Mouse (Mus musculus): ENCODE results near the gene Pygb. TPM values are rescaled to one million over a fixed set of nuclear protein-coding genes. Genes with fewer than 3 reads are reported as not detected.

Pygb gene
- polyA plus RNA-seq, 1 experiment from 2014 or later: 213 TPM

- no peak overlapping the region for H3K9ac ChIP-seq
- peaks cover 7% of the 10 kb centered on the region; the same call in 1 of the 2 replicates for H3K4me1 ChIP-seq (replicated peaks)
- no peak overlapping the region for H3K27ac ChIP-seq (ENCODE audit: poor library complexity, severe bottlenecking)
- ATAC-seq (ENCODE audit: insufficient number of reproducible peaks, low FRiP score): no peak
- no peaks in the 10 kb centered on the region for H3K9me3 ChIP-seq (replicated peaks)
- no peak overlapping the region for H3K4me3 ChIP-seq
- no peak overlapping the region for H3K4me2 ChIP-seq
- no peaks in the 10 kb centered on the region for H3K27me3 ChIP-seq (replicated peaks)
- H3K36me3 ChIP-seq: peaks cover 18% of the 10 kb centered on the region
- 78% methylated on average over 11 of the region's 11 CpGs for WGBS
These were observed 54.6 kb downstream of the Pygb start for GRCm38 (mm10) chr2:150841109-150841508.

GRCm38 (mm10) chr2:150842049-150842461 is 55.5 kb downstream of the Pygb start:
- ATAC-seq (ENCODE audit: insufficient number of reproducible peaks, low FRiP score): no peak
- peaks cover 7% of the 10 kb centered on the region; the same call in 1 of the 2 replicates for H3K4me1 ChIP-seq (replicated peaks)
- no peak overlapping the region for H3K4me2 ChIP-seq
- H3K9ac ChIP-seq: no peak overlapping the region
- no peaks in the 10 kb centered on the region for H3K9me3 ChIP-seq (replicated peaks)
- peaks cover 13% of the 10 kb centered on the region for H3K36me3 ChIP-seq
- no peak overlapping the region for H3K4me3 ChIP-seq
- 81% methylated on average over 7 of the region's 7 CpGs for WGBS
- no peaks in the 10 kb centered on the region for H3K27me3 ChIP-seq (replicated peaks)
- no peak overlapping the region for H3K27ac ChIP-seq (ENCODE audit: poor library complexity, severe bottlenecking)

- no peaks in the 10 kb centered on the region for H3K27me3 ChIP-seq (replicated peaks)
- no peak overlapping the region for H3K4me2 ChIP-seq
- H3K4me3 ChIP-seq: no peak overlapping the region
- H3K27ac ChIP-seq (ENCODE audit: poor library complexity, severe bottlenecking): no peak overlapping the region
- H3K4me1 ChIP-seq (replicated peaks): peaks cover 4% of the 10 kb centered on the region; the same call in 1 of the 2 replicates
- H3K36me3 ChIP-seq: 0 out of 2 replicates have a peak, but pooled peaks cover 4% of the 10 kb centered on the region
- H3K9me3 ChIP-seq (replicated peaks): no peaks in the 10 kb centered on the region
- WGBS: 91% methylated on average over 1 of the region's 1 CpGs
- no peak overlapping the region for H3K9ac ChIP-seq
- ATAC-seq (ENCODE audit: insufficient number of reproducible peaks, low FRiP score): no peak
These were observed 58.3 kb downstream of the Pygb start for GRCm38 (mm10) chr2:150844798-150845197.

GRCm38 (mm10) chr2:150847436-150847995 is 61.0 kb downstream of the Pygb start:
- no peak overlapping the region for H3K4me2 ChIP-seq
- no peak overlapping the region for H3K9ac ChIP-seq
- H3K36me3 ChIP-seq: 0 out of 2 replicates have a peak, but pooled peaks cover 4% of the 10 kb centered on the region
- no peaks in the 10 kb centered on the region for H3K9me3 ChIP-seq (replicated peaks)
- 88% methylated on average over 8 of the region's 8 CpGs for WGBS
- no peak for ATAC-seq (ENCODE audit: insufficient number of reproducible peaks, low FRiP score)
- H3K4me1 ChIP-seq (replicated peaks): no peaks in the 10 kb centered on the region
- no peak overlapping the region for H3K4me3 ChIP-seq
- H3K27ac ChIP-seq (ENCODE audit: poor library complexity, severe bottlenecking): no peak overlapping the region
- H3K27me3 ChIP-seq (replicated peaks): no peaks in the 10 kb centered on the region

- WGBS: 69% methylated on average over 9 of the region's 9 CpGs
- no peak overlapping the region for H3K9ac ChIP-seq
- H3K4me2 ChIP-seq: no peak overlapping the region
- ATAC-seq (ENCODE audit: insufficient number of reproducible peaks, low FRiP score): no peak
- H3K27ac ChIP-seq (ENCODE audit: poor library complexity, severe bottlenecking): no peak overlapping the region
- H3K36me3 ChIP-seq: no peaks in the 10 kb centered on the region
- no peaks in the 10 kb centered on the region for H3K9me3 ChIP-seq (replicated peaks)
- H3K4me1 ChIP-seq (replicated peaks): no peaks in the 10 kb centered on the region
- H3K27me3 ChIP-seq (replicated peaks): no peaks in the 10 kb centered on the region
- no peak overlapping the region for H3K4me3 ChIP-seq
These were observed 64.7 kb downstream of the Pygb start for GRCm38 (mm10) chr2:150851251-150851650.

GRCm38 (mm10) chr2:150855186-150855585 is 68.7 kb downstream of the Pygb start:
- Histone ChIP-seq H3K4me2 (no peak overlapping the region), H3K4me1 (replicated peaks) (no peaks in the 10 kb centered on the region), H3K27me3 (replicated peaks) (no peaks in the 10 kb centered on the region), H3K9ac (no peak overlapping the region), H3K36me3 (no peaks in the 10 kb centered on the region), H3K4me3 (no peak overlapping the region), H3K27ac (ENCODE audit: poor library complexity, severe bottlenecking) (no peak overlapping the region), H3K9me3 (replicated peaks) (no peaks in the 10 kb centered on the region)
- no peak for ATAC-seq (ENCODE audit: insufficient number of reproducible peaks, low FRiP score)

- Histone ChIP-seq H3K9ac (no peak overlapping the region), H3K36me3 (no peaks in the 10 kb centered on the region), H3K4me1 (replicated peaks) (no peaks in the 10 kb centered on the region), H3K27ac (ENCODE audit: poor library complexity, severe bottlenecking) (no peak overlapping the region), H3K27me3 (replicated peaks) (no peaks in the 10 kb centered on the region), H3K4me2 (no peak overlapping the region), H3K4me3 (no peak overlapping the region), H3K9me3 (replicated peaks) (no peaks in the 10 kb centered on the region)
- 86% methylated on average over 9 of the region's 9 CpGs for WGBS
- no peak for ATAC-seq (ENCODE audit: insufficient number of reproducible peaks, low FRiP score)
These were observed 72.4 kb downstream of the Pygb start for GRCm38 (mm10) chr2:150858724-150859487.

GRCm38 (mm10) chr2:150859709-150860470 is 73.4 kb downstream of the Pygb start:
- Histone ChIP-seq H3K4me2 (no peak overlapping the region), H3K36me3 (no peaks in the 10 kb centered on the region), H3K27ac (ENCODE audit: poor library complexity, severe bottlenecking) (no peak overlapping the region), H3K4me1 (replicated peaks) (no peaks in the 10 kb centered on the region), H3K4me3 (no peak overlapping the region), H3K27me3 (replicated peaks) (no peaks in the 10 kb centered on the region), H3K9ac (no peak overlapping the region), H3K9me3 (replicated peaks) (no peaks in the 10 kb centered on the region)
- no peak for ATAC-seq (ENCODE audit: insufficient number of reproducible peaks, low FRiP score)
- WGBS: 71% methylated on average over 11 of the region's 11 CpGs

GRCm38 (mm10) chr2:150861128-150861527 is 74.6 kb downstream of the Pygb start:
- H3K27ac ChIP-seq (ENCODE audit: poor library complexity, severe bottlenecking): no peak overlapping the region
- H3K9me3 ChIP-seq (replicated peaks): no peaks in the 10 kb centered on the region
- no peak for ATAC-seq (ENCODE audit: insufficient number of reproducible peaks, low FRiP score)
- H3K4me3 ChIP-seq: no peak overlapping the region
- 86% methylated on average over 2 of the region's 2 CpGs for WGBS
- no peaks in the 10 kb centered on the region for H3K36me3 ChIP-seq
- H3K9ac ChIP-seq: no peak overlapping the region
- no peaks in the 10 kb centered on the region for H3K4me1 ChIP-seq (replicated peaks)
- no peak overlapping the region for H3K4me2 ChIP-seq
- H3K27me3 ChIP-seq (replicated peaks): no peaks in the 10 kb centered on the region

- ATAC-seq (ENCODE audit: insufficient number of reproducible peaks, low FRiP score): no peak
- H3K4me1 ChIP-seq (replicated peaks): 0 out of 2 replicates have a peak, but pooled peaks cover 6% of the 10 kb centered on the region
- H3K4me2 ChIP-seq: no peak overlapping the region
- H3K4me3 ChIP-seq: no peak overlapping the region
- WGBS: 89% methylated on average over 2 of the region's 2 CpGs
- H3K9me3 ChIP-seq (replicated peaks): no peaks in the 10 kb centered on the region
- H3K27me3 ChIP-seq (replicated peaks): no peaks in the 10 kb centered on the region
- no peaks in the 10 kb centered on the region for H3K36me3 ChIP-seq
- H3K27ac ChIP-seq (ENCODE audit: poor library complexity, severe bottlenecking): no peak overlapping the region
- H3K9ac ChIP-seq: no peak overlapping the region
These were observed 80.5 kb downstream of the Pygb start for GRCm38 (mm10) chr2:150867021-150867420.

- Histone ChIP-seq H3K4me1 (replicated peaks) (0 out of 2 replicates have a peak, but pooled peaks cover 11% of the 10 kb centered on the region), H3K36me3 (no peaks in the 10 kb centered on the region), H3K4me3 (no peak overlapping the region), H3K27ac (ENCODE audit: poor library complexity, severe bottlenecking) (no peak overlapping the region), H3K27me3 (replicated peaks) (no peaks in the 10 kb centered on the region), H3K9me3 (replicated peaks) (no peaks in the 10 kb centered on the region), H3K4me2 (no peak overlapping the region), H3K9ac (no peak overlapping the region)
- no peak for ATAC-seq (ENCODE audit: insufficient number of reproducible peaks, low FRiP score)
- 74% methylated on average over 1 of the region's 1 CpGs for WGBS
These were observed 82.9 kb downstream of the Pygb start for GRCm38 (mm10) chr2:150869446-150869845.

Measured in heart, embryonic 12.5 days (tissue).